Mouse (Mus musculus) testis, adult 2 months (tissue): ENCODE results near the gene Coa4.

Experiments
- CTCF ChIP-seq: fragments of 200-500 bp; IDR thresholded peaks from 2 replicates; pipeline ENCODE4 v1.5.1; 2012; ENCODE audit warnings: low read depth, mild to moderate bottlenecking, inconsistent platforms, low read length, moderate library complexity; ENCODE audit not compliant: control insufficient read depth, insufficient read depth, insufficient replicate concordance
- POLR2A ChIP-seq: fragments of 200-500 bp; IDR thresholded peaks from 2 replicates; pipeline ENCODE4 v1.6.1; 2012; ENCODE audit warnings: low read depth, mild to moderate bottlenecking, inconsistent platforms, low read length, moderate library complexity; ENCODE audit not compliant: control insufficient read depth

GRCm38 (mm10) chr7:100520204-100520603, 16.7 kb upstream of the Coa4 start:
- TF ChIP-seq CTCF (no peak), POLR2A (no peak)
